Mouse (Mus musculus) urinary bladder, postnatal 4 days (tissue): ENCODE results near the gene Klhl30.

ENCODE experiments used
- DNase-seq, 2 experiments: peaks; one replicate each; pipeline ENCODE4 v3.0.0; 2021 to 2022; ENCODE audit warnings: low spot score in 2 of 2

Gene Klhl30

DNA sequence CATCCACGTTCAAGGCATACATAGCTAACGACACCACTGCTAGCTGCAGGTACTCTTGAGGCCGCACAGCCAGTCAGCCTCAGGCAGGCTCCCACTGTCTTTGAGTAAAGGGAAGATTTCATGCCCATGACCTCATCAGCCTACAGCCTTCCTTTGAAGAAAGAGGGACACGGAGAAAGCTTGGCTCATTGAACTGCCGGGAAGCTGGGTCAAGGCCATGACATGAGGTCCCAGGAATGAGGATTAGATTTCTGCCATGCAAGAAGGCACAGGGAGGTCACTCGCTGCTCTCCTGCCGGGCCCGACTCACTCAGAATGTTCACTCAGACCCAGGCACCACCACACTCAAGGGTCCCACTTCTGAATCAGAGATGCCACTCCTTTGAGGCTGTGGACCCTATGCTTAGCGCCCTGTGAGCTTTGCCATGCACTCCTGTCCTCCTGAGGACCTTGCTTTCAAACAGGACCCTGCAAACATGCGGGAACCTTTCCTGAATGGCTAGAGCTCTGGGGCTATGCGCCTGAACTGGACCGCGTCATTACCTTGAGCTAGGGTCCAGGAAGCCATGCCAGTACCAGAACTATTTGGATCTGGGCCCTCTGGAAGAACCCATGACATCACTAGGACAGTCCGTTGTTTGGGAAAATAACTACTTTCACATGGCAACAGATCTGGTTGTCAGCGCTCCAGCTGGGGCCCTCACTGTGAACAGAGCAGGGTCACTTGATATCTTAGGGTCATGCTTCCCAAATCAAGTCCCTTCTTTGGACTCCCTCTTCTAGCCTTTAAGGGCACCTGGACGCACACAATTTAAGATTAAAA is 14.2 kb downstream of the Klhl30 start:
- no peak for DNase-seq

DNA sequence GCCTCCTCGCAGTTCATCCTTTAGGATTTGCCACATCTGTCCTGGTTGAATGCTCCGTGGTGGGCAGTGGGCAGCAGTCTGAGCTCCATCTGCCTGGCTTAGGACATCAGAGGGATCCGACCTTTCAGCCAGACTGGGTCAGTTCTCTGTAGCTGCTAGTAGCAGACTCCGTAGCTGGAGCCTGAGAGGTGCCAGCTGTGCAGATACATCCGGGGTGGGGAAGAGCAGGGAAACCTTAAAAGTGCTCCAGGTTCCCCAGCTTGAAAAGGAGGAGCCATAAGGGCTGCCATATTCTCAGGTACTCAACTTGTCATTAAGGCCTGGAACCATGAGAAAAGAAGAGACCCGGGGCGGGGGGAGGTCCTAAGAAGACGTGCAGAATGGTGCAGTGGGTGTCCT is 15.0 kb downstream of the Klhl30 start:
- no peak for DNase-seq

DNA sequence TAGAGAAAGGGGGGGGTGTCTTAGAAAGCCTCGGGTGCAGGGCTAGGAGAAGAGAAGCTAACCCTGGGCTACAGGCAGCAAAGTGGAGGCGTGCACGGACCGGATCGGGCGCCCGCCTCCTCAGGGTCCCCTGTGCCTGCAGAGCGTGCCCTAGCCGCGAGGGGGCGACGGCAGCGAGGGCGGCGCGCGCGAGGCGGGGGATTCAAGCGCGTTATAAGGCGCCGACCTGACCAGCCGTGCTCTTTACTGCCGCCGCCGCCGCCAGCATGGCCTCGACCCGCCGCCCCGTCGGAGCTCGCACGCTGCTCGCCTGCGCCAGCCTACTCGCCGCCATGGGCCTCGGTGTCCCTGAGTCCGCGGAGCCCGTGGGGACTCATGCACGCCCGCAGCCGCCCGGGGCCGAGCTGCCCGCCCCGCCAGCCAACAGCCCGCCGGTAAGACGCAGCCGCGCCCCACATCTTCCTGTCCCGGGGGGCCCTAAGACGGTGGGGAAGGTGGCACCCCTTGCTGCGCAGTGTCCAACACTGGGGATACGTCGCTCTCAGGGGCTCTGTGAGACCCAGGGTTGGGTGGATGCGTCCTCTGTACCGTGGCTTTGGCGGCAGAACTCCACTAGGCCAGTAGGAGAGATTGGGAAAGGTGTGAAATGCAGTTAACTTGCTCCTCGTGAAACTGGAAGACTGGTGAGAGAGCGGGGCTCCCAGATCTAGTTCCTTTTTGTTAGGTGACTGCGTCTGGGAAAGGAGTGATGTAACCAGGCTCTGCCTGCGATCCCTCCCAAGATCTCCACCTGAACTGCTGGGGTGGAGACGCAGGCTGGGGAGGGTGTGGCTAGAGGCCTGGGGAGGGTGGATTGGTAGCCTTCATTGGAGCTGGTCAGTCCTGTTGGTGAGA is 15.6 kb downstream of the Klhl30 start, which contains the start of gene Erfe:
Gene Erfe (plus strand): TSS at position 216 of the 894 bp plus-strand sequence.
- peak; percentile 54 to 77 for DNase-seq

DNA sequence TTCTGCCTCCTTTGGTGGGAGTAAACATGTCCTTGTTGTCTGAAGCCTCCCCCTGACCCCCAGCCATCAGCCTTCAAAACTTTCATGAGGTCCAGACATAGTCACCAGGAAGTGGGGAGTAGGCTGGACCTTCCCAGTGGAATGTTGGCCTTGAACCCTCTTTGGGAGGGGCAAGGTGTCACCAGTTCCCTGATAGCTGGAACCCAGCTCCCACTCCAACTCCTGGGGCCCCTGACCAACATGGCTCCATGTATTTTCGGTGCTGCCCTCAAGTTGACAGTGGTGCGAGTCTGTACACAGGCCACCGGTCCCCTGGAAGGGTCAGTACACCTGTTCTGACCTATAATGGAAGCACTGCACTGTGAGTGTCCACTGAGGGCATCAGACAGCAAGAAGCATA is 16.5 kb downstream of the Klhl30 start:
- no peak for DNase-seq

DNA sequence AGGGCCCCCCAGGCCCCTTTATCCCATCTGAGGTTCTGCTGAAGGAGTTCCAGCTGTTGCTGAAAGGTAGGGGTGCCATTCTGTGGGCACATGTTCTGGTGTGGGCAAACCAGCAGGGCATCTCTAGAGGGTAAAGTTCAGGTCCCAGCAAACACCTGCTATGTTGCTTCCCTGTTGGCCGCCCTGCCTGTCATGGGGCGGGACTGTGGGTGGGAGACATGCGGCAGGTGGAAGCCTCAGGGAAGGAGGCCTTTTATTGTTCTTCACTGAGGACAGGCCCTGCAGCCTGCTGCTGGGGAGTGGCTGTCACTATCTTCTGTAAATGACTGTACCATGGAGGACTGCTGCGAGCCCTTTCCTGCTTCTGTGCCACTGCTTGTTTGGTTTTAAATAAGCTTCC is 18.6 kb downstream of the Klhl30 start:
- DNase-seq, result no peak

DNA sequence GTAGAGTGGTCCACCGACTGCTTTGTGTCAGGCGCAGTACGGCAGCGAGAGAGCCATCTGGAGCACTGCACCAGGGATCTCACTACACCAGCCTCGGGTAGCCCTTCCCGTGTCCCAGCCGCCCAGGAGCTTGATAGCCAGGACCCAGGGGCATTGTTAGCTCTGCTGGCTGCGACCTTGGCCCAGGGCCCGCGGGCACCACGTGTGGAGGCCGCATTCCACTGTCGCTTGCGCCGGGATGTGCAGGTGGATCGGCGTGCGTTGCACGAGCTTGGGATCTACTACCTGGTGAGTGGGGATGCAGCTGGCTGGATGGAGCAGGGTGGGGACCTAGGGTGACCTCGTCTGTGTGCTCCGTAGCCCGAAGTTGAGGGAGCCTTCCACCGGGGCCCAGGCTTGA is 19.2 kb downstream of the Klhl30 start:
- DNase-seq, result no peak

DNA sequence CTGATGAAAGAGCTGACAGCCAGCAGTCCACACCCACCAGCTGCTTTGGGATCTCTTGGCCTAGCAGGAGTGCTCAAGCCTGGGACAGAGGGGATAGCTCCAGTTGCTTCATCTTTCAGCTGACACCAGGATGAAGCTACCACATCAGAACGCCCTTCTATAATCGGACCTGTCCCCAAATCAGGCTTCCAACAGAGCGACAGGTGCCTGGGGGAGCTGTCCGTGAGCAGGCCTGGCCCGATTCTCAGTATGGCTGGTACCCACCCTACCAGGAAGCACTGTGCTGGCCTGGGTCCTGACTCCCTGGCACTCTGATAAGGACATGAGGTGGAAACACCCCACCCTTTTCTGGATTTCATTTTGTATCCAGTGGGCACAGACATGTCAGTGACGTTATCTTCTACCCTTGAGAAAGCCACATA is 22.6 kb downstream of the Klhl30 start:
- DNase-seq, result no peak

DNA sequence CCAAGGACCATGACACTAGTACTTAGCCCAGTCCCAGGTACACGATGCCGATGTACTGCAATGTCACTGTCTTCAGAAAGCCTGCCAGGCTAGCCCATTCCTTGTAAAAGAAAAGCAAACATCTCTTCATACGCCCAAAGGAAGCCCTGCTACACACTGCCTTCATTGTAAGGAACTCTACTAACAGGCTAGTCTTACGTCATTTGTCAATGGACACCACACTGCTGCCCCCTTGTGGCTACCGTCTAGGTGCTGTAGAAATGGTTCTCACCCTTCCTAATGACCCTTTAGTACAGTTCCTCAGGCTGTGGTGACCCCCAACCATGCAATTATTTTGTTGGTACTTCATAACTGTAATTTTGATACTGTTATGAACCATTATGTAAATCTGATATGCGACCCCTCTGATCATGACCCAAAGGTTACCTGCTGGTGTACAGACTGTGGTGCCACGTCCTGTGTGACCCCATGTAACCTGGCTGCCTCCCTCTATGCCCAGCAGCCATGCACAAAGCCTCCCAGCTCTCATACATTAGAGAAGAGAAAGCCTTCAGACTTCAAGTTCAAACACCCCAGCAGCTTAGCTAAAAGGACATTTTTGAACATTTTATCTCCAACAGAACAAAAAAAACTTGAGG is 29.8 kb downstream of the Klhl30 start:
- DNase-seq, result peak in 1 of 2 experiments; percentile 78

DNA sequence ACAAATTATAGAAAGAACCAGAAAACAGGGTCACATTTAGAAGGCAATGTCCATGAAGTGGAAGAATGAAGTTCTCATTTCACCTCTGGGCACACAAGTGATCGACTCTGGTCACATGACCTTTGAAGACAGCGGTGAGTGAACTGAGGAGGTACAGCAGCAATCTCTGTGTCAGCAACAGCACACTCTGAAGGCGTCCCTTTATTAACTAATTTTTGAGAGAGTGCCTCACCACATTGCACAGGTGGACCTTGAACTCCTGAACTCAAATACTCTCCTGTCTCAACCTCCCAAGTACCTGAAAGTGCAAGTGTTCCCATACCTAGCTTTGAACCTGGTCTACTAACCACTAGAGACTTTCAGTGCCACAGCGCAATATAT is 30.3 kb downstream of the Klhl30 start:
- DNase-seq, result no peak

DNA sequence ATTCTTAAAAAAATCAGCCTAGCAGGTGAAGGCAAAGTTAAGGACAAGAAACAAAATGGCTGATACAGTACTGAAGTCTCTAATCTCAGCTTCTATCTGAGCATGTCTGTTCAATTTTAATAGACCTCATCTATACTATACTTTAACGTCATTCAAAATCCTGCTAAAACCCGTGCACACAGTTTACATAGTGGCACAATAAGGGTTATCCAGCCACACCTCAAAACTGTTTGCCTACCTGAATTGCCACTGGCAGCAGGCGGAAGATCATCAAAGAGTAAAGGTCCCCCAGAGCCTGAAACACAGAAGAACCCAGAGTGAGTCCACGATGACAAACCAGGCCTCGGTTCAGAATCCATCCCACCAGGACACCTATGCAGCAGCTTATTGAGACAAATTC is 39.6 kb downstream of the Klhl30 start:
- no peak for DNase-seq

DNA sequence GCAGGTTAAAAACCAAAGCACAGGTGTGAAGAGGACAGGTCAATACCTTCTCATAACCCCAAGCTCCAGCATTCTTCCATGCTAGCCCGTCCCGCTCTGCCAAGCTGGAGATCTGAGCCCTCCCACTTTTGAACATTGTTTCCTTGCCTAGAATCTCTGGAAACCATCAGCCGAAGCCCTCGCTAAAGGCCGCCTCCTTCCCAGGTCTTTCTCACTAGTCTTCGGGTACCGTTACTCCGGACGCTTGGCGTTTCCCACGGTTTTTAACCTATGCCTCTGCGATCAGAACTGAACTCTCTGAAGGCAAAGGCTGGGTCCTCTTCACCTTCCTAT is 47.1 kb downstream of the Klhl30 start:
- DNase-seq, result no peak

DNA sequence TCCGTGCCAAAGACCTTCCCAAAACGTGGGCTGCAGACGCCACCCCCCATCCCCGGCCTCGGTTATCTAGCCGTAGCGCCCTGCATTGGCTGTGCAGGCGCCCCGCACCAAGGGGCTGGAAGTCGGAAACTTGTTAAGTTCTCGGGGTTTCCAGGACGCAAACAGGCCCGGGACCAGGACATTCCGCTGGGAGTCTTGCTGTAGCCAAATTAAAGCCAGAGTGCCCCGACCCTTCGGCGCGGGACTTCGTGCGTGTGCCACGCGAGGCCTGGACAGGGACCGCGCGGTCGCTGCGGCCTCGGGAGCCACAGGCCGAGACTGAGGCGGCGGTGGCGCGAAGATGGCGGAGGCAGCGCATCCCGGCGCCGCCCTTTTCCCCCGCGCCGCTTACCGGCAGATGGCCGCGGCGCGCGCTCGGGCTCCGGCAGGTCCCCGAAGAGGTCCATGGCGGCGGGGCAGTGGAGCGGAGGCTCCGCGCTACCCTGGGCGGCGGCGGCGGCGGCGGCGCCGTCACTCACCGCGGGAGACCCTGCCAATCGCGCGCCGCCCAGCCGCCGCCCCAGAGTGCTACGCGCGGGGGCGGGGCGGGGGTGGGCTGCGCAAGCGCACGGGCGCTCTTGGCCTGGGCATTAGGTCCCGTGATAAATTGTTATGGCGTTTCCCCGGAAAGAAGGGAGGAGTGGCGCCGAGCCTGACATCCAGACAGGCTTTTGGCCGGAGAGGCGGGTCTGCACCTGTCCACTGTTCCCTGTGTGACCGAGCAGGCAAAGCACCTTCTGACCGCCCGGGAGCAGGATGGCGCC is 47.6 kb downstream of the Klhl30 start, which contains the start of gene Ilkap:
Gene Ilkap (minus strand): TSS at position 556 of the 803 bp plus-strand sequence.
- peak; percentile 72 to 76 for DNase-seq

DNA sequence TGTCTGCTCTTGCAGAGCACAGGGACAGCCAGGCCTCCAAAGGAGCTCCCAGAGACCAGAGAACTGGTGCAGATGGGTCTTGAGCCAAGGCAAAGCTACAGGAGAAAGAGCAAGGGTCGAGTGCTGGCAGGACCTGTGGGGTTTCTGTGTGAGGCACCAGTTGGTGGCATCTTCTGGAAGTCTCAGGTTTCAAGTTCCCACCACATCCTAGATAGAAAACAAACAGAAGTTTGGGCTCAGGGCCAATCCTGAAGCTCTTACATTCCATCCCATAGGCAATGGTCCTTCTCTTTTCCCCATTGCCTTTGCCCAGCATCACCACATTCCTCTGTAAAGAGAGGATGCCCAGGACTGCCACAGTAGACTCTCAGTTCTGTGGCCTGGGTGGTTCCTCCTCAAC is 54.2 kb downstream of the Klhl30 start:
- no peak for DNase-seq

DNA sequence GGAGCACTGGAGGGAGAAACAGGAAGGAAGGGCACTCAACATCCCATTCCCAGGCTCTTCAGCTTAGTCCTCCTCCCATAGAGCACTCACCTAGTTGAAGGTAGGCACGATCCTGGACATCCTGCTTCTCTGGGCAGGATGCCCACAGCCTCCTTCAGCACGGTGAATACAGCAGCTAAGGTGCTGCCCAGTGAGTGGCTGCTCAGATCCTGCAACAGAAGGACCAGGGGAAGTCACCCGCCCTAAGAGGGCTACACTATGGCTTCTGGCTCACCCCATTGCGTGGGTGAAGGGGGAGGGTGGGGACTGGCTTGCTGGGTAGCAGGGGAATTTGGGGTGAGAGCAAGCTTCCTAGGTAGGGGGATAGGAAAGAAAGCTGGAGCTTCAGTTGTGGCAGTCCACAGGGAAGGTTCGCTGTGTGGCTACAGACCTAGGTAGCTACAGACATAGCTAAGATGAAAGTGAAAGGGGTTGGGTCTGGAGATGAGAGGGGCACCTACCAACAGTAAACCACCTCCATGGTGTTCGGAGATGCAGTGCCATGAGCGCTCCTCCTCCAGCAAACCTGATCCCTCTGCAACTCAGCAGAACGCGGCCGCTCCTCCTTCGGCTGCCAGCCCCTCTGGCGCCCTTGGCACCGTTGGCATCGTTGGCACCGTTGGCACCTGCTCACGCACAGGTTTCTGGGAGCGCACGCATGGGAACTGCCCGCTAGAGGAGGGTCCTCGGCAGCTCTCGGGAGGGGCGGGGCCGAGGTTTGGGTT is 54.8 kb downstream of the Klhl30 start:
- DNase-seq, result no peak

DNA sequence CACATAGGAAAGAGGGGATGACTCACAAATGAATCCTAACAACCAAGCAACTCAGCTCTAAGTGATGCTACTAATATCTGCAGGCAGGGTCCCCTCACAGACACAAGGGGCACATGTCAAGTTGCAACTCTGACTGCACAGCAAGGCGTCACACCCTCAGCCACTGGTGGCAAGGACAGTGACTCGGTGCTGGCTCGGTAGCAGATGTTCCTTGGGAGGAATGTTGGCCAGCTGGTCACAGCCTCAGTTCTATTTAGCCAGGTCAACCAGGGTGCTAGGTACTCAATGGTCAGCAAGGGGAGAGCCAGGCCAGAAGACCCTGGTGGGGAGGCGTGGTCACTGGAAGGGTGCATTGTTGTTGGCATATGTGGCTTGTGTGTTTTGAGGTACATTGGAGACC is 57.0 kb downstream of the Klhl30 start:
- no peak for DNase-seq

DNA sequence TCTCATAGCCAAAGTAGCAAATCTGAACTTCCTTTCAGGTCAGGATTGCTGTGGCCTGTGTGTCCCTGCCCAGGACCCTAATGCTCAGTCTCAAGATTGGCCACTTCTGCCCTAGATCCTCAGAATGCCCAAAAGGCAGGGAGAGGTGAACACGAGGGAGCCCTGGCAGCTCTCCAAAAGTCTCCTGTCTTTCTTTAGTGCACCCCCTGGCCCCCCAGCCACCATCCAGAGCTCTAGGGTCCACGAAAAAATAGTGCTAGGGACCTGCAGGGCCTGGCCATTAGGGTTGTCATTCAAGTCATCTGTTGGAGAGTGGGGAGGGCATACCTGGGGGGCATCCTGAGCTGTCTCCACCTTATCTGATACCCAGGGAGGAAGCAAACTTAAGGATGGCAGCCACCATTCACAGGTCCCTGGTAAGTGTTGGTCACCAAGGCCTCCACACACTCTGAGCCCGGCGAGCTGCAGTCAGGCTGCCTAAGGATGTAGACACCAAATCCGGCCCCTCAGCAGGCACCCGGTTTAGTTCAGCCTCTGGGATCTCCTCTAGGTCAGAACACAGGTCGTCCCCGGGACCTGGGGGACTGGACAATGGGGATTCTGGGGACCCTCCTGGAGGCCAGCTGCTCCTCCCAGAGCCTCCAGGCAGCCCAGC is 60.9 kb downstream of the Klhl30 start:
- no peak for DNase-seq
